Mouse (Mus musculus): ENCODE results near the gene Peli2. TPM values are rescaled to one million over a fixed set of nuclear protein-coding genes. Genes with fewer than 3 reads are reported as not detected.
A peak's percentile ranks its signal among the peaks of the same experiment; 100 is the strongest.

The Peli2 gene
- polyA plus RNA-seq, 1 experiment from 2014 or later, result 6.3 TPM

- H3K4me2 ChIP-seq (ENCODE audit: low read depth, low read length), result peak overlapping the region; percentile 46
- H3K27ac ChIP-seq (ENCODE audit: low read length), result peak overlapping the region; percentile 74
- H3K4me1 ChIP-seq (ENCODE audit: control insufficient read depth, insufficient read depth, low read length), result peaks cover 29% of the 10 kb centered on the region
- H3K36me3 ChIP-seq (ENCODE audit: control insufficient read depth, insufficient read depth, low read length), result no peaks in the 10 kb centered on the region
- 23% methylated on average over 15 of the region's 15 CpGs for WGBS
- peak; percentile 68; the same call in 1 of the 2 replicates for ATAC-seq (ENCODE audit: insufficient read depth, low FRiP score)
- H3K9ac ChIP-seq (ENCODE audit: low read length), result peak overlapping the region; percentile 33
- H3K4me3 ChIP-seq (replicated peaks; ENCODE audit: low read length), result no peak overlapping the region; the same call in 1 of the 2 replicates
- H3K9me3 ChIP-seq (replicated peaks; ENCODE audit: control insufficient read depth, low read length), result no peaks in the 10 kb centered on the region
- H3K27me3 ChIP-seq (ENCODE audit: control insufficient read depth, insufficient read depth, low read length), result no peaks in the 10 kb centered on the region
These were observed 86.5 kb downstream of the Peli2 start for GRCm38 (mm10) chr14:48207119-48207518.

GRCm38 (mm10) chr14:48207746-48208640, 87.4 kb downstream of the Peli2 start:
- H3K4me2 ChIP-seq (ENCODE audit: low read depth, low read length), result peak overlapping the region; percentile 46; the same call in 1 of the 2 replicates
- H3K4me3 ChIP-seq (replicated peaks; ENCODE audit: low read length), result no peak overlapping the region; the same call in 1 of the 2 replicates
- peaks cover 29% of the 10 kb centered on the region for H3K4me1 ChIP-seq (ENCODE audit: control insufficient read depth, insufficient read depth, low read length)
- 67% methylated on average over 12 of the region's 12 CpGs for WGBS
- peak overlapping the region; percentile 67 for H3K27ac ChIP-seq (ENCODE audit: low read length)
- no peaks in the 10 kb centered on the region for H3K27me3 ChIP-seq (ENCODE audit: control insufficient read depth, insufficient read depth, low read length)
- H3K36me3 ChIP-seq (ENCODE audit: control insufficient read depth, insufficient read depth, low read length), result no peaks in the 10 kb centered on the region
- H3K9me3 ChIP-seq (replicated peaks; ENCODE audit: control insufficient read depth, low read length), result no peaks in the 10 kb centered on the region
- no peak for ATAC-seq (ENCODE audit: insufficient read depth, low FRiP score)
- H3K9ac ChIP-seq (ENCODE audit: low read length), result 0 out of 2 replicates have a peak overlapping the region, but pooled peaks have one; percentile 2

GRCm38 (mm10) chr14:48209436-48209835, 88.8 kb downstream of the Peli2 start:
- H3K36me3 ChIP-seq (ENCODE audit: control insufficient read depth, insufficient read depth, low read length), result no peaks in the 10 kb centered on the region
- ATAC-seq (ENCODE audit: insufficient read depth, low FRiP score), result no peak
- WGBS, result 86% methylated on average over 5 of the region's 5 CpGs
- H3K4me2 ChIP-seq (ENCODE audit: low read depth, low read length), result no peak overlapping the region
- no peak overlapping the region for H3K4me3 ChIP-seq (replicated peaks; ENCODE audit: low read length)
- no peaks in the 10 kb centered on the region for H3K9me3 ChIP-seq (replicated peaks; ENCODE audit: control insufficient read depth, low read length)
- no peak overlapping the region for H3K27ac ChIP-seq (ENCODE audit: low read length)
- no peak overlapping the region for H3K9ac ChIP-seq (ENCODE audit: low read length)
- peaks cover 29% of the 10 kb centered on the region for H3K4me1 ChIP-seq (ENCODE audit: control insufficient read depth, insufficient read depth, low read length)
- no peaks in the 10 kb centered on the region for H3K27me3 ChIP-seq (ENCODE audit: control insufficient read depth, insufficient read depth, low read length)

DNA sequence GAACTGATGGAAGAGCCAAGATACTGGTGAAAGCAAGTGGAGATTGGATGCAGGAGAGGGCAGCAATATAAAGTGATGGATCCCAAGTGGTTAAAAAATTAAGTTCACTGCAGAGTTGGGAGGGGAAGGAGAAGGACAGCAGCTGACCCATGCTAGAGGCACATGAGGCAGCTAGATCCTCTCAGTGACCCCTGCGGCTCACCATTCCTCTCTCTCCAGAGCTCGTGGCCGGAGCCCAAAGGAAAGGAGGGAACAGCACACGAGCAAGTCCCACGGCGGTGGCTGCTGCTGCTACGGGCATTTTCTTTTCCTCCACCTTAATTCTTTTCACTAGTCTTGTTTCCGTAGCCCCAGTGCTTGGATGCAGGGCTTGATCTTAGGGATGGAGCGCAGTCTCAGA, 89.5 kb downstream of the Peli2 start:
- peaks cover 29% of the 10 kb centered on the region for H3K4me1 ChIP-seq (ENCODE audit: control insufficient read depth, insufficient read depth, low read length)
- WGBS, result 80% methylated on average over 9 of the region's 9 CpGs
- no peak for ATAC-seq (ENCODE audit: insufficient read depth, low FRiP score)

DNA sequence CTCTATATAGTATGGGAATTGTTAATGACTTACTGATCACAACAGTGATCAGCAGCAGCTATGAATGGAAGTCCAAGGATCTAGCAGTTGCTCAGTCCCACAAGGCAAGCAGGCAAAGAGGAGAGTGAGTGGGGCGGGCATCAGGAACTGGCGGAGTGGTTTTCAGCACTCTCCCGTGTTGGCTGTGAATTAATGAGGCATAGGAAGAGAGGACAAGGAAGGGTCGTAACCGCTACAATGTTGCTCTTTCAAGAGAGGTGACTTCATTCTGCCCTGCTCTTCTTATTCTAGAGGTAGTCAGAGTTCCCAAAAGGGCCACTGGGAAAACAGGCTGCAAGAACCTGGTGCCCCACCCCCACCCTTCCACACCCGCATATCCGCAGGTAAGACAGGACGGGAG, 90.9 kb downstream of the Peli2 start:
- H3K9me3 ChIP-seq (replicated peaks; ENCODE audit: control insufficient read depth, low read length), result no peaks in the 10 kb centered on the region
- no peak for ATAC-seq (ENCODE audit: insufficient read depth, low FRiP score)
- WGBS, result 82% methylated on average over 8 of the region's 8 CpGs

More for the DNA sequence above, 89.5 kb downstream of the Peli2 start:
- no peak overlapping the region for H3K9ac ChIP-seq (ENCODE audit: low read length)
- no peak overlapping the region for H3K4me2 ChIP-seq (ENCODE audit: low read depth, low read length)
- H3K27ac ChIP-seq (ENCODE audit: low read length), result no peak overlapping the region
- no peaks in the 10 kb centered on the region for H3K27me3 ChIP-seq (ENCODE audit: control insufficient read depth, insufficient read depth, low read length)
- no peaks in the 10 kb centered on the region for H3K9me3 ChIP-seq (replicated peaks; ENCODE audit: control insufficient read depth, low read length)
- H3K4me3 ChIP-seq (replicated peaks; ENCODE audit: low read length), result no peak overlapping the region
- H3K36me3 ChIP-seq (ENCODE audit: control insufficient read depth, insufficient read depth, low read length), result no peaks in the 10 kb centered on the region

DNA sequence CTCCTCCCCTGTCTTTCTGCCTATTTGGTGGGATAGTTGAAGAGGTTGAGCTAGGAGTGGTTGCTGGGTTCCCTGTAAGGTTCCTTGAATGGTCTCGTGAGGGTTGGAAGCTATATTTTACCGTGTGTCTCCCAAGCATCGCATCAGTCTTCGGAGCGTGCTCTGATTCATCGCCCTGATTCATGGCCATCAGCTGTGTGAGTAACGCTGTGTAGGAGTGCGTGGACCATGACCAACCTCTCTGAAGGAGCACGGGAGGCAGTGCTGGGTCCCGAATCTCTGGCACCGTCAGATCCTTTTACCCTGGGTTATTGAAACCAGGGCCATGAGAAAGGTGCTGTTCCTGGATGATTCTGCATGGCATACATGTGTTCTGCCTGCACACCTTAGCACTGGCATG, 92.2 kb downstream of the Peli2 start:
- ATAC-seq (ENCODE audit: insufficient read depth, low FRiP score), result no peak
- Histone ChIP-seq H3K9me3 (replicated peaks; ENCODE audit: control insufficient read depth, low read length) (no peaks in the 10 kb centered on the region), H3K27me3 (ENCODE audit: control insufficient read depth, insufficient read depth, low read length) (no peaks in the 10 kb centered on the region), H3K9ac (ENCODE audit: low read length) (no peak overlapping the region), H3K4me3 (replicated peaks; ENCODE audit: low read length) (no peak overlapping the region), H3K4me2 (ENCODE audit: low read depth, low read length) (no peak overlapping the region), H3K27ac (ENCODE audit: low read length) (no peak overlapping the region), H3K4me1 (ENCODE audit: control insufficient read depth, insufficient read depth, low read length) (peaks cover 9% of the 10 kb centered on the region; the same call in 1 of the 2 replicates), H3K36me3 (ENCODE audit: control insufficient read depth, insufficient read depth, low read length) (no peaks in the 10 kb centered on the region)
- WGBS, result 90% methylated on average over 11 of the region's 11 CpGs

More for the DNA sequence above, 90.9 kb downstream of the Peli2 start:
- Histone ChIP-seq H3K9ac (ENCODE audit: low read length) (no peak overlapping the region), H3K27me3 (ENCODE audit: control insufficient read depth, insufficient read depth, low read length) (no peaks in the 10 kb centered on the region), H3K36me3 (ENCODE audit: control insufficient read depth, insufficient read depth, low read length) (no peaks in the 10 kb centered on the region), H3K4me1 (ENCODE audit: control insufficient read depth, insufficient read depth, low read length) (peaks cover 21% of the 10 kb centered on the region), H3K27ac (ENCODE audit: low read length) (no peak overlapping the region), H3K4me2 (ENCODE audit: low read depth, low read length) (no peak overlapping the region), H3K4me3 (replicated peaks; ENCODE audit: low read length) (no peak overlapping the region)

DNA sequence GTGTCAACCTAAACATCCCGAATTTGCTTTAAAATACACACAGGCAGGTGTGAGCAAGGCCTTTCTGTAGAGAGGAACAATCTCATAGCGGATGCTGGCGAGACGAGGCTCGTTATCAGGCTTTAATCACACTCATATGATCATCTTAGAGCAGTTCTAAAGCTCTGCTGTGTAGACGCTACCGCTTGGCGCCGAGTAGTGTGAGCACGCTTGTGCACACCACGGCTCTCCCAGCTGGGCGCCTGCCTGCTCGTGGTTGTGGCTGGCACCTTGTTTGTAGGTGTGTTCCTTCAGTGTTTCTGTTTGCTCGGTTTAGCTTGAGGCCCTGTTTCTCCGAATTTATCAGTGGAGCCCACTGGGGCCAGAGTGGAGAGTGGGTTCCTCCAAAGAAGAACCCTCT, 93.0 kb downstream of the Peli2 start:
- Histone ChIP-seq H3K4me2 (ENCODE audit: low read depth, low read length) (no peak overlapping the region), H3K4me1 (ENCODE audit: control insufficient read depth, insufficient read depth, low read length) (0 out of 2 replicates have a peak, but pooled peaks cover 3% of the 10 kb centered on the region), H3K36me3 (ENCODE audit: control insufficient read depth, insufficient read depth, low read length) (no peaks in the 10 kb centered on the region), H3K27me3 (ENCODE audit: control insufficient read depth, insufficient read depth, low read length) (no peaks in the 10 kb centered on the region), H3K27ac (ENCODE audit: low read length) (no peak overlapping the region), H3K9me3 (replicated peaks; ENCODE audit: control insufficient read depth, low read length) (no peaks in the 10 kb centered on the region), H3K4me3 (replicated peaks; ENCODE audit: low read length) (no peak overlapping the region), H3K9ac (ENCODE audit: low read length) (no peak overlapping the region)
- ATAC-seq (ENCODE audit: insufficient read depth, low FRiP score), result no peak
- 89% methylated on average over 15 of the region's 15 CpGs for WGBS

GRCm38 (mm10) chr14:48222051-48222450, 101.4 kb downstream of the Peli2 start:
- Histone ChIP-seq H3K4me1 (ENCODE audit: control insufficient read depth, insufficient read depth, low read length) (0 out of 2 replicates have a peak, but pooled peaks cover 5% of the 10 kb centered on the region), H3K9me3 (replicated peaks; ENCODE audit: control insufficient read depth, low read length) (no peaks in the 10 kb centered on the region), H3K27ac (ENCODE audit: low read length) (no peak overlapping the region), H3K27me3 (ENCODE audit: control insufficient read depth, insufficient read depth, low read length) (no peaks in the 10 kb centered on the region), H3K4me2 (ENCODE audit: low read depth, low read length) (no peak overlapping the region), H3K9ac (ENCODE audit: low read length) (no peak overlapping the region), H3K36me3 (ENCODE audit: control insufficient read depth, insufficient read depth, low read length) (no peaks in the 10 kb centered on the region), H3K4me3 (replicated peaks; ENCODE audit: low read length) (no peak overlapping the region)
- WGBS, result 65% methylated on average over 9 of the region's 9 CpGs
- no peak for ATAC-seq (ENCODE audit: insufficient read depth, low FRiP score)

DNA sequence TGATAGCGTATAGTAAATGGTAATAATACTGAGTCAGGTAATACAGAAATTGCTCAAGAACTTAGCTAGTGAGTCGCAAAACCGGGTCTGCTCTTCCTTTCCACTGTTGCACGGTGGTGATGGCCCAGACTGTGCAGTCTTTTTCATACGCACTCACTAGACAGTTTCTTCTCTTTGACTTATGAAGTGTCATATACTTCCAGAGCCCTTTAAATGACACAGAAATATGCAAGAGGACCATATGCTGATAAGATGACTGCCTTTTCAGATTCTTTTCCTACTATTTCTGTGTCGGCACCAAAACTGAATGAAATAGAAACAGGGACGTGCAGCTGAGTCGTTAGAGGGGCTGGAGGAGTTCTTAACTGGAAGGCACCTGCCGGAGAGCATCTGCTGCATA, 102.1 kb downstream of the Peli2 start:
- H3K9ac ChIP-seq (ENCODE audit: low read length), result no peak overlapping the region
- 80% methylated on average over 9 of the region's 9 CpGs for WGBS
- no peaks in the 10 kb centered on the region for H3K27me3 ChIP-seq (ENCODE audit: control insufficient read depth, insufficient read depth, low read length)
- H3K9me3 ChIP-seq (replicated peaks; ENCODE audit: control insufficient read depth, low read length), result no peaks in the 10 kb centered on the region
- no peak overlapping the region for H3K4me3 ChIP-seq (replicated peaks; ENCODE audit: low read length)
- H3K36me3 ChIP-seq (ENCODE audit: control insufficient read depth, insufficient read depth, low read length), result no peaks in the 10 kb centered on the region
- no peak overlapping the region for H3K27ac ChIP-seq (ENCODE audit: low read length)
- no peak for ATAC-seq (ENCODE audit: insufficient read depth, low FRiP score)
- H3K4me1 ChIP-seq (ENCODE audit: control insufficient read depth, insufficient read depth, low read length), result 0 out of 2 replicates have a peak, but pooled peaks cover 5% of the 10 kb centered on the region
- H3K4me2 ChIP-seq (ENCODE audit: low read depth, low read length), result no peak overlapping the region
